Mouse (Mus musculus) forebrain, embryonic 14.5 days (tissue): ENCODE measurements around the gene Cpne4. TPM values are rescaled to one million over a fixed set of nuclear protein-coding genes. Genes with fewer than 3 reads are reported as not detected.

Source experiments
- ATAC-seq: fragments of 200-750 bp; cut with Nextera tagmentation; 2 replicates; pipeline ENCODE4 v1.8.0; 2017; ENCODE audit warnings: mild to moderate bottlenecking, moderate library complexity
- DNase-seq: peaks from one replicate; pipeline ENCODE4 v3.0.0-alpha.2; 2015; ENCODE audit warnings: low spot score
- H3K27ac ChIP-seq: fragments of 300-500 bp; sonication (generic); 2 replicates; pipeline ENCODE4 v1.5.1; 2014; ENCODE audit warnings: low read depth, mild to moderate bottlenecking, control low read depth, low read length, moderate library complexity
- H3K27me3 ChIP-seq: fragments of 300-500 bp; sonication (generic); replicated peaks from 2 replicates; pipeline ENCODE4 v1.6.1; 2014; ENCODE audit warnings: low read length, control low read depth, mixed read lengths; ENCODE audit not compliant: control insufficient read depth, insufficient read depth
- H3K36me3 ChIP-seq: fragments of 300-500 bp; sonication (generic); 2 replicates; pipeline ENCODE4 v1.6.1; 2014; ENCODE audit warnings: low read length, control low read depth; ENCODE audit not compliant: control insufficient read depth, insufficient read depth
- H3K4me1 ChIP-seq: fragments of 300-500 bp; sonication (generic); 2 replicates; pipeline ENCODE4 v1.6.1; 2014; ENCODE audit warnings: antibody characterized with exemption, low read length, control low read depth; ENCODE audit not compliant: control insufficient read depth, insufficient read depth
- H3K4me2 ChIP-seq: fragments of 300-500 bp; sonication (generic); 2 replicates; pipeline ENCODE4 v1.6.1; 2014; ENCODE audit warnings: mild to moderate bottlenecking, control low read depth, low read length
- H3K4me3 ChIP-seq: fragments of 300-500 bp; sonication (generic); 2 replicates; pipeline ENCODE4 v1.5.1; 2014; ENCODE audit warnings: low read depth, low read length, control low read depth
- H3K9ac ChIP-seq: fragments of 300-500 bp; sonication (generic); 2 replicates; pipeline ENCODE4 v1.6.1; 2014; ENCODE audit warnings: mild to moderate bottlenecking, low read length, control low read depth, moderate library complexity
- H3K9me3 ChIP-seq: fragments of 300-500 bp; sonication (generic); replicated peaks from 2 replicates; pipeline ENCODE4 v1.6.1; 2016; ENCODE audit warnings: low read length, control low read depth, mixed read lengths; ENCODE audit not compliant: control insufficient read depth
- WGBS: fragments of 180-500 bp; shearing (Covaris S2); extraction: QIAGEN DNeasy Blood & Tissue Kit; methylation state at CpG from one replicate; pipeline ENCODE4 v1.1.7; 2014; 5-methylcytosine and 5-hydroxymethylcytosine counted together
- polyA plus RNA-seq: library from polyadenylated mRNA; unstranded; fragments of >200 nt; fragmentation: Nextera tagmentation; extraction: Ambion mirVana; gene quantifications from 2 replicates; pipeline ENCODE4 v1.2.1, GENCODE M21; 2014

The Cpne4 gene
- polyA plus RNA-seq, 1 experiment from 2014 or later = 15.6 TPM

GRCm38 (mm10) chr9:105050257-105050656 lies 503.2 kb downstream of the Cpne4 start:
- Histone ChIP-seq H3K4me1 (peaks cover 3% of the 10 kb centered on the region; the same call in 1 of the 2 replicates), H3K27me3 (no peaks in the 10 kb centered on the region; the same call in 1 of the 2 replicates), H3K36me3 (peaks cover 3% of the 10 kb centered on the region; the same call in 1 of the 2 replicates), H3K27ac (no peak overlapping the region), H3K4me2 (no peak overlapping the region), H3K4me3 (no peak overlapping the region), H3K9ac (no peak overlapping the region), H3K9me3 (no peaks in the 10 kb centered on the region)
- WGBS = 75% methylated on average over 2 of the region's 2 CpGs
- ATAC-seq = no peak
- DNase-seq = no peak

DNA sequence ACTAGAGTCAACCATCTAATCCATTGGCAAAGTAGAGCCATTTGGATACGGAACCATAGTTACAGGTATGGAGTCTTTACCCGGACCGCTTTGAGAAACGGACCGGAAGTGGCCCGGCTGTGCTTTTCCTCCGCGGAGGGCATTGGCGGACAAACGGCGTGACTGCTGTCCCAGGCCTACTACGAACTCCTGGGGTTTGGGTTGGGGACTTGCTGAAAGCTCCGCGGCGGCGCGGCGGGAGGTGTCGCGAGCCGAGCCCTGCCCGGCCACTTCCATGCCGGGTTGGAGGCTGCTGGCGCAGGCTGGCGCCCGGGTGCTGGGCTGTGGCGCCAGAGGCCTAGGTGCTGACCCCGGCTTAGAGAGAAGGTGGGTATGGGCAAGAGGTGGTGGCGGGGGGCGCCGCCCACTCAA lies 506.1 kb downstream of the Cpne4 start, which contains the start of gene Mrpl3:
Mrpl3 (plus strand) TSS at position 93 of the 411 bp plus-strand sequence.
- ATAC-seq (peak; percentile 90), DNase-seq (peak; percentile 85)
- H3K4me2 ChIP-seq = peak within 1 kb of the TSS; percentile 84
- peak within 1 kb of the TSS; percentile 96 for H3K9ac ChIP-seq
- no peaks in the 10 kb centered on the region for H3K9me3 ChIP-seq
- H3K27ac ChIP-seq = peak within 1 kb of the TSS; percentile 58
- peaks cover 3% of the 10 kb centered on the region; the same call in 1 of the 2 replicates for H3K4me1 ChIP-seq
- 1% methylated on average over 31 of the region's 31 CpGs for WGBS
- no peaks in the 10 kb centered on the region for H3K27me3 ChIP-seq
- H3K4me3 ChIP-seq = peak within 1 kb of the TSS; percentile 99
- H3K36me3 ChIP-seq = peaks cover 31% of the 10 kb centered on the region

DNA sequence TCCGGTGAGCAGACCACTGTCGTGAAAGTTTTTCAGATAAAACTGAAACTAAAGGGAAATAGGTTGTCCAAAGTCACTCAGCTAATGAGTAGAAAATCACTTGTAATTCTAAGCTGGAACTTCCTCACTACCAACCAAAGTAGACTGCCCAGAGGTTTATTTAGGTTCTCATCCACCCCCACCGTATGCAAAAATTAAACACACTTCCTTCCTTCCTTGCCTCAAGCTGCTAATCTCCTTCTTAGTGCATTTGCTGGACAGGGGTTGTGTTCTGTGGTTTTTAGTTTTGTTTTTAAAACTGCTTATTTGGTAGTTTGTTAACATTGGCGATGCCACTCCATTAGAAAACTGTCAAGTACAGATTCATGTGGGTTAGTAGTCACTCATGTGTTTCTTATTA lies 506.7 kb downstream of the Cpne4 start:
- H3K36me3 ChIP-seq = peaks cover 37% of the 10 kb centered on the region
- ATAC-seq (no peak), DNase-seq (no peak)
- no peak overlapping the region for H3K27ac ChIP-seq
- no peaks in the 10 kb centered on the region for H3K27me3 ChIP-seq
- H3K4me3 ChIP-seq = peak overlapping the region; percentile 99
- 62% methylated on average over 4 of the region's 4 CpGs for WGBS
- H3K9ac ChIP-seq = peak overlapping the region; percentile 96
- peak overlapping the region; percentile 84 for H3K4me2 ChIP-seq
- H3K9me3 ChIP-seq = no peaks in the 10 kb centered on the region
- peaks cover 3% of the 10 kb centered on the region; the same call in 1 of the 2 replicates for H3K4me1 ChIP-seq

- WGBS = 64% methylated on average over 10 of the region's 10 CpGs
Observed at GRCm38 (mm10) chr9:105069106-105069505, 522.0 kb downstream of the Cpne4 start.

DNA sequence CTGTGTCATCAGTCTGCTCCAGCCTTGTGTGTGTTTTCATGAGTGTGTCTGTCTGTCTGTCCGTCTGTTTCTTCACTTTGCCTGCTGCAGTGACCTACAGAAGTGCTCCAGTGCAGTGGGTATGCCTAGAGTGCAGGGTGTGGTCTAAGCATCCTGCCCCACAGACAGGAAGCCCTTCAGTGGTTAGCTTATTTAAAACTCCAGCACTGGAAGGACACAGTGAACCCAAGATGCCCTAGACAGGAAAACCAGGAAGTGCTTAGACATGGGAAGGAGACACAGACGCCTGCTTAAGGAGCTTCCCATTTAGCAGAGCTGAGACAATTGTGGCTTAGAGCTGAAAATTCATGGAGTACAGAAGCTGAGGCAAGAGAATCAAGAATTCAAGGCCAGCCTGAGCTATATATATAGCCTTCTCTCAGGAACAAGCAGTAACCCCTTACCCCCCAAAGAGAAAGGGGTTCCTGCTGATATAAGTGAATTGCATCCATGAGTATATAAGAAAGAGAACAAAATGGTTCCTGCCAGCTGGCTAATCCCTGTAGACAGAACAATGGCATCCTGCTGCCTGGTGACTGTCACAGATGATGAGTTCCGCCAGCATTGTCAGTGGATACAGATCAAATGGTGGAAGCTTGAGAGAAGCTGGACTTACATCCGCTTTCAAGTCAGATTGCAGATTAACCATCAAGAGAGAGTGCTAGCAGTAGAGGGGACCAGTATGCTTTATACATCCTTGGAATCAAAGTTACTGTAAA lies 526.1 kb downstream of the Cpne4 start:
- no peaks in the 10 kb centered on the region for H3K9me3 ChIP-seq
- peaks cover 74% of the 10 kb centered on the region for H3K36me3 ChIP-seq
- H3K27me3 ChIP-seq = no peaks in the 10 kb centered on the region
- no peak overlapping the region for H3K27ac ChIP-seq
- H3K9ac ChIP-seq = no peak overlapping the region
- DNase-seq (no peak), ATAC-seq (no peak)
- H3K4me1 ChIP-seq = no peaks in the 10 kb centered on the region
- H3K4me3 ChIP-seq = no peak overlapping the region
- no peak overlapping the region for H3K4me2 ChIP-seq
- WGBS = 56% methylated on average over 4 of the region's 4 CpGs

More at GRCm38 (mm10) chr9:105069106-105069505, 522.0 kb downstream of the Cpne4 start:
- DNase-seq = no peak
- ATAC-seq = no peak
- H3K9ac ChIP-seq = no peak overlapping the region
- no peak overlapping the region for H3K4me3 ChIP-seq
- no peaks in the 10 kb centered on the region for H3K9me3 ChIP-seq
- H3K4me1 ChIP-seq = no peaks in the 10 kb centered on the region
- no peak overlapping the region for H3K4me2 ChIP-seq
- H3K36me3 ChIP-seq = peaks cover 69% of the 10 kb centered on the region
- H3K27ac ChIP-seq = no peak overlapping the region
- H3K27me3 ChIP-seq = no peaks in the 10 kb centered on the region

GRCm38 (mm10) chr9:105074851-105075250 lies 527.8 kb downstream of the Cpne4 start:
- ATAC-seq = no peak
- DNase-seq = no peak
- no peak overlapping the region for H3K4me3 ChIP-seq
- H3K27ac ChIP-seq = no peak overlapping the region
- H3K4me1 ChIP-seq = no peaks in the 10 kb centered on the region
- no peak overlapping the region for H3K9ac ChIP-seq
- no peaks in the 10 kb centered on the region for H3K9me3 ChIP-seq
- H3K27me3 ChIP-seq = no peaks in the 10 kb centered on the region
- peaks cover 65% of the 10 kb centered on the region for H3K36me3 ChIP-seq
- 93% methylated on average over 8 of the region's 8 CpGs for WGBS
- H3K4me2 ChIP-seq = no peak overlapping the region

GRCm38 (mm10) chr9:105076756-105077424 lies 529.8 kb downstream of the Cpne4 start:
- Histone ChIP-seq H3K27ac (no peak overlapping the region), H3K4me2 (no peak overlapping the region), H3K27me3 (no peaks in the 10 kb centered on the region), H3K9me3 (no peaks in the 10 kb centered on the region), H3K4me1 (no peaks in the 10 kb centered on the region), H3K4me3 (no peak overlapping the region), H3K9ac (no peak overlapping the region), H3K36me3 (peaks cover 54% of the 10 kb centered on the region)
- DNase-seq (no peak), ATAC-seq (no peak)
- 93% methylated on average over 13 of the region's 13 CpGs for WGBS

DNA sequence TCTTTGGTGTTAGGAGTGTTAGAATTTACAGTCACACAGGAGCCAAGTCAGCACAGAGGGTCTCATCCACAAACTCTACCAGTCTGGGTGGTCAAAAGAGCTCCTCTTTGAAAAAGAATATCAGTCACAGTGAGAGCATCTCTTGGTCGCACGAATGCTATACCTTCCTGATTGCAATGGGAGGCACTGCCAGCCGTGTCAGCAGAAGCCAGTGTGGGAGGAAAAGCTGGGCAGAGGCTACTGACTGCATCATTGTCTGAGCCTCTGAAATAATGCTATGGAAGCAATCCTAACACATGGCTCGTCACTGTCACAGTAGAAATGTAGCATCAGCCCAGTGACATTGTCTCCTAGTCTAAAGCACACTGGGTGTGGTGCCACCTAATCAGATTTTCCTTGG lies 531.4 kb downstream of the Cpne4 start:
- H3K27ac ChIP-seq = no peak overlapping the region
- 93% methylated on average over 4 of the region's 4 CpGs for WGBS
- H3K4me3 ChIP-seq = no peak overlapping the region
- no peaks in the 10 kb centered on the region for H3K4me1 ChIP-seq
- H3K9me3 ChIP-seq = no peaks in the 10 kb centered on the region
- H3K4me2 ChIP-seq = no peak overlapping the region
- H3K9ac ChIP-seq = no peak overlapping the region
- ATAC-seq (no peak), DNase-seq (no peak)
- no peaks in the 10 kb centered on the region for H3K27me3 ChIP-seq
- H3K36me3 ChIP-seq = peaks cover 39% of the 10 kb centered on the region

DNA sequence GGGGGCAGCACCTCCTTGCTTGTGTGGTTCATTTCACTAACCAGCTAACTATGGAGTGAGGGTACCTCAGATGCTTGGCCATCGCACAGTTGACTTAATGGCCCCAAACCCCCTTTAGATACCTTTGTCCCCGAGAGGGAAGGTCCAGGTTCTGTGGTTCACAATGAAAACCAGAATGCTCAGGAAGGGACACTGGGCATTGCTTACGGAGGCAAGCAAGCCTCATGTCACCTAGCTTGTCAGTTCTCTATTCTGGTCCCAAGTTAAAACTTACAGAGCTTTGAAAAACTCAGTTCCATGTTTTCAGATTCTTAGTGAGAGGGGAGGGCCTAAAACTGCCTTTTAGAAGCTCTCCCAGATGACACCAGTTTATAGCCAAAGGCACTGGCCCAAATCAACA lies 533.2 kb downstream of the Cpne4 start:
- Histone ChIP-seq H3K4me3 (no peak overlapping the region), H3K9ac (no peak overlapping the region), H3K4me2 (no peak overlapping the region), H3K4me1 (no peaks in the 10 kb centered on the region), H3K27me3 (no peaks in the 10 kb centered on the region), H3K9me3 (no peaks in the 10 kb centered on the region), H3K27ac (no peak overlapping the region), H3K36me3 (peaks cover 24% of the 10 kb centered on the region)
- 92% methylated on average over 3 of the region's 3 CpGs for WGBS
- DNase-seq (no peak), ATAC-seq (no peak)
